Mouse (Mus musculus): ENCODE results near the gene Mtfp1. TPM values are rescaled to one million over a fixed set of nuclear protein-coding genes. Genes with fewer than 3 reads are reported as not detected.
"Not testable (repeated sequence)": the region's sequence is repeated elsewhere in the genome, so short reads cannot be mapped to it uniquely, and the experiment has no call there.

Mtfp1 gene
- polyA plus RNA-seq (2015; fragmentation: Nextera tagmentation; extraction: Ambion mirVana) = 4.1 and 5.3 TPM in 2 replicates

DNA sequence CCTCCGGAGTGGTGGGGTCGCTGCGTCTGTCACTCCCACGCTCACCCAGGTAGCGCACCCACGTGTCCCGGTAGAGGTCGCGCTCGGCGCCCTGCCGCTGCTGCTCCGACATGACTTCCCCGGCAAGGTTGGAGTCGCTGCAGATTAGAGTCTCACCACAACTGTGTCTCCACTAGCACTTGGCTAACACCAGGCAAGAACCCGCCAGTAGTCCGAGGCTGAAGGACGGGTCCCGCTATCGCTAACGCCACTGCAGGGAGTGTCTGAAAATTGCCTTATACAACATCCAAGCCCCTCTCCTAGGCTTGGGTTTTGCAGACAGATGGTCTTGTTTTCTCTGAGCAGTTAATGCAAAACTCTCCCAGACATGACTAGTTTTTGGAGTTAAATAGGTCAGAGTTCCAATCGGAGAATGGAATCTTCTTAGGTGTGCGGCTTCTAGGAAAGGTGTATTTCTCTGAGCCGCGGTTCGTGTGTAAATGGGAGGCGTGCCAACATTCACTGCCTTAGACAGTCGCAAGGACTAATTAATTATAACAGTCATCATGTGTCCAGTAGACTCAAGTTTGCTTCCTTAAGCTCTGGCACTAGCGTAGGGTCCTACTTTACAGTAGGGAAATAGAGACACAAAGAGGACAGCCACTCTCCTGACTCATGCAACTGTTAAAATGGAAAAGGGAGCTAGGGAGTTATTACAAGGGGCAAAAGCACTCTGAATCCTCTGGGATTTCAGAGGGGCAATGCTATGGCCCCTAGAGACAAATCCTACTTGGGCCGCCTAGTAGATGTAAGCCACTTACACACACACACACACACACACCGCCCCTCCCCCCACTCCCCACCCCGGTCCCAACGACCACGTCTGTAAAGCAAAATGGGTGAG lies at the start of gene Mtfp1:
Gene Mtfp1, minus strand, starts transcription at position 275 of the 883 bp plus-strand sequence.
- DNase-seq (ENCODE audit: low spot score) = peak; percentile 66

DNA sequence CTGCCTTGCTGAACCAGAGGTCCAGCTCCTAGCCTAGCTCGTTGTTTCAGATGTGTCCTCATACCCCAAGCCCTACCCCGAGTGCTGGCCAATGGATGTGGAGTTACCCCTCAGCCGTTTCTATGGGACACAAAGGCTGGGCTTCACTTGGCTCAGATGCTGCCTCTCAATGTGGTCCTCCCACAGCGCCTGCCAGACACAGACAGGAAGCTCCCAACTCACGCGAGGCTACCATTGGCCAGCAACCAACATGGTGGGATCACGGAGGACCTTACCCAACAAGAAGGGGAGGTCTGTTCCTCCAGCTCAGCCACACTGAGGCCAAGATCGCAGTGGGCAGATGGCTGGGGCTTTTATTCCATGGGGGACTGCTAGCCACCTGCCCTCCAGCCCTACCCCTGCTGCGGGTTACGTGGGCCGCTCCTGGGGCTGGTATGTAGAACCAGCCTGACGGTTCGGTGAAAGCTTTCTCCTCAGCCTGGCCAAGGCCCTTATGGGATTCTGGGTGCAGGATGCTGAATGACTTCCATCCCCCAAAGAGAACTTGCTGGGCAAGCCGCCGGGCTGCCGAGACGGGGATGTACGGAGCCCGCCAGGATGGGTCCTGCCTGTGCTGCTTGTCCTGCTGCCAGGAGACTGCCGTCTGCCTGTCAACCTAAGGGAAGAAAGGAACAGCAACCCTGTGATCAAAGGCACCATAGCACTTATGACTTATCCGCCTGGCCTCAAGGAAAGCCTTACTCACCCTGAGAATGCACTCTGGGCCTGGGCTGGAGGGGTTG lies 48.2 kb upstream of the Mtfp1 start:
- DNase-seq (ENCODE audit: low spot score) = no peak

DNA sequence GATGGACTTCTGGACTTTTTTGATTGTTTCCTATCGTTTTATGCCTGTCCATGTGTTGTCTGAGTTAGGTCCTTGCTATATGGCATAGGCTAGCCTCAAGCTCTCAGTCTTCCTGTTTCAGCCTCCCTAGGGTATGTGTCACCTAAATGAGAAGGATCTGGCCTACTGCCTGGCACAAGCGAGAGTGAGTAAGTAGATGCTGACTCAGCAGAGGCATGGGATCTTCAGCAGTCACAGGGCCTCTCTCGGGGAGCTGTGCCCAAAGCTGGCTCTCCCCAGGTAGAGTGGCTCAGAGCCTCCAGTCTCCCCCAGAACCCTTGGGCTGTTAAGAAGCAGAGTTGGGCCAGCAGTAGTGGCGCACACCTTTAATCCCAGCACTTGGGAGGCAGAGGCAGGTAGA lies 47.1 kb upstream of the Mtfp1 start:
- no peak for DNase-seq (ENCODE audit: low spot score)

DNA sequence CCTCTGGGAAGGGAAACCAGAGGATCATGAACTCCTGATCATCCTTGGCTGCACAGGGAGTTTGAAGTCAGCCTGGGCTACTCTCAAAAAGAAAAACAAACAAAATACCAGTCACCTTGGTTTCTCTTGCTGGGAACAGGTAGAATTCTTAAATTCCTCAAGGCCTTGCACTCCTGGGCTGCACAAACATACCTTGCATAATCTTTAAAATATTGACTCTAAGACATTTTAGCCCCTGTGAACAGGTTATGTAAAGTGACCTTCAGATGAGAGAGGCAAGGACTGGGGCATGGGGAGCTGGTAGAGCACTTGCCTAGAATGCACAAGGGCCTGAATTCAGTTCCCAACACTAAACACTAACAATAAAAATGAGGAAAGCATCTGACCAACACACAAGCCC lies 46.3 kb upstream of the Mtfp1 start:
- DNase-seq (ENCODE audit: low spot score) = no peak

DNA sequence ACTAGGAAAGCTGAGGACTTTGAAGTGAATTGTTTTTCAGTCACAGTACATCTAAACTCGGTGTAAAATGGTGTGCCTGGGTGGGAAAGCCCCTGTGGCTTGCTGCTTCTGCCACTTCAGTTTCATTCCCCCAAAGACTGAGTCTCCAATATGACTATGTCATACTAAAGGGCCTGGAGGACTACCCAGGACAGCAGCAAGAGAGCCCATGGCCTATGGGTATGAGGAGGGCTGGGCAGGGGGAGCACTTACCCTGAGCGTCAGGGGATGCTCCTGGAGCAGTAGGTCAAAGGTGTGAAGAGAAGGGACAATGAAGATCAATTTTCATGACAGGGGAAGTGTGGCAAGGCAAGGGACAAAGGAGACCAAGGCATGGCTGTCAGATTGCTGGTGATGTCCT lies 43.7 kb upstream of the Mtfp1 start:
- no peak for DNase-seq (ENCODE audit: low spot score)

DNA sequence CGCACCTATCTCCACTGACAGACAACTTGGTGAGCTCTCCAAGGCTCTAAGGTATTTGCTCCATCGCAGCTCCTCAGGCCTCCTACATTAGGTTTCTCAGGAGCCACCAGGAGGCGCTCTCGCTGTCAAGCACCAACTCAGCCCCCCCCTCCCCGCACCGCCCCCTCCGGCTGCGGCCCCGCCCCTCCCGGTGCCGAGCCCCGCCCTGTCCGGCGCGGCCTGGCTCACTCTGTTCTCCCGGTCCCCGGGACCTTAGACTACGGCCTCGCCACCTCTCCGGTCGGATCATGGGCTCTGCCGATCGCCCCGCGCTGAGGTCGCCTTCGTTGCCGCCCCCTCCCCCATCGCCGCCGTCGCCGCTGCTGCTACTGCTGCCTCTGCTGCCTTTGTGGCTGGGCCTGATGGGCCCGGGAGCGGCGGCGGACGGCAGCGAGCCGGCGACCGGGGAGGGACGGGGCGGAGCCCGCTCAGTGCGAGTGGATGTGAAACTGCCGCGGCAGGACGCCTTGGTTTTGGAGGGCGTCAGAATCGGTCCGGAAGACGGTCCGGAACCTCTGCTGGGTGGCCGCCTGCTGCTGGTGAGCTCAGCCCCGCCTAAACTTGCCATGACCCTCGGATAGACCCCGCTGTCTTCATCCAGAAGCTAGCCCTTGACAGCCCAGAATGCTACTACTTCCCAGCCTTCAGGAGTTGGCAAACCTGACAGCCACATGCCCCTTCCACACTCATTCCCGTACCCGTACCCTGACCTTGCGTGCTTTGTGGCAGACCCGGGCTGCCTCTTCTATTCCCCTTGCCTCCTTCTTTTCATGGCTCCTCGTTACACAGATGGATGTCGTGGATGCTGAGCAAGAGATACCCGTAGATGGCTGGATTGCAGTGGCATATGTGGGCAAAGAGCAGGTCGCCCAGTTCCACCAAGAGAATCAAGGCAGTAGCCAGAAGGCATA lies 40.0 kb upstream of the Mtfp1 start, which contains the start of gene Rnf215:
Gene Rnf215, plus strand, starts transcription at position 217 of the 950 bp plus-strand sequence.
- peak; percentile 87 for DNase-seq (ENCODE audit: low spot score)

DNA sequence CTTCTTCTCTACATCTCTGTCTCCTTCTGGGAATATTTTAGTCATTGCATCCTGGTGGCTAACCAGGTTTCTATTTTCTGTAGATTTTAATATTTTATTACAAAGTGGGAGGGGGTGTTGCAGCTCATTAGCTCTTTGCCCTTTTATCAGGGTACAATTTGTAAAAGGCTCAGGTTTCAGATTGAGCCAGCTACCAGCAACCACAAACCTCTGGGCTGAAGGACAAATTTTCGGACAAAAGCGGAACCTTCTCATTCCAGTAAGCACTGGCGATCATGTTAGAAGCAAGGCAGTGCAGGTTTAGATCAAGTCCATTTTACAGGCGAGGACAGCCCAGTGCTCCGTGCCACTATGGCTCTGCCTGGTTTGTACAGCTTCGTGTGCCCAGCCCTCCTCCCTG lies 39.2 kb upstream of the Mtfp1 start:
- no peak for DNase-seq (ENCODE audit: low spot score)

DNA sequence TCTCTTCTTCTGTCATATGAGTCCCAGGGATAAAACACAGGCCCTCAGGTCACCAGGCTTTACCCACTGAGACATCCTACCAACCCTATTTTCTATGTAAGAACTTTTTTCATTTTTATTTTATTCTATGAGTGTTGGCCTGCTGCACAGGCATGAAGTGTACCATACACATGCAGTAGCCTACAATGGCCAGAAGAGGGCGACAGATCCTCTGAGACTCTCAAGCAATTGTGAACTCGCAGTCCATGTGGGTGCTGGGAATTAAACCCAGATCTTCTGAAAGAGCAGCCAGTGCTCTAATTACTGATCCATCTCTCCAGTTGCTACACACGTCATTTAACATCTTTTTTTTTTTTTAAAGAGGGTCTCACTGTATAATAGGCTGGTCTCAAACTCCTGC lies 38.2 kb upstream of the Mtfp1 start:
- DNase-seq (ENCODE audit: low spot score) = peak; percentile 24

DNA sequence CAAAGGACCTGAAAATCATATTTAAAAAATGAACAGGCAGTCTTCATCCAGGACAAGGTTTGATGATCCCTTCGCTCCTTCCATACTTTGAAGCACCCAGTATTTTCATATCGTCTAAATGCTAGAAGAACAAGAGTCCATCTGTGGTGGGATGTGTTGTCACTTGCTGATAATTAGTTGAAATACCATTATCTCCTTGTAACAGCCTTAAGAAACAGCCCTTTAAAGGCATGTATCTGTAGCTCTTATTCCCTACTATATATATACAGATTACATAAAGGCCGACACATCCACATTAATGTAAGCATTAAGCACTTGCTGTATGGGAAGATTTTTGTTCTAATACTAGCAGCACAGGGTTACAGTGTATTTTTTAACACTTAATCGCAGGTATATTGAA lies 33.2 kb upstream of the Mtfp1 start:
- DNase-seq (ENCODE audit: low spot score) = not testable (repeated sequence)

DNA sequence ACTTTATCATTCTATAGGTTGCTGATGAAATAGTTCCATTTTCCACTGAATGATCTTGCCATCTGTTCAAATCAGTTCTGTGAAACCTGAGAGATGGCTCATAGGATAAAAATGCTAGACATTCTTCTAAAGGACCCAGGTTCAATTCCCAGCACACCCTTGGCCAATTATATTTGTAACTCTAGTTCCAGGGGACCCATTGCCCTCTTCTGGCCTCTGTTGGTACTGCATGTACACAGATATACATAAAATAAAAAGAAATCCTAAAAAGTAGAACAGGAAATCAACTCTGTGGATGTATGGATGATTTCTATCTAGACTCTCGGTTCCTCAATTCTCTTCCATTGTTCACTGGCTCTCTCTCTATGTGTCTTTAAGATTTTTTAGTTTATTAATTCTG lies 31.8 kb upstream of the Mtfp1 start:
- DNase-seq (ENCODE audit: low spot score) = peak; percentile 8

DNA sequence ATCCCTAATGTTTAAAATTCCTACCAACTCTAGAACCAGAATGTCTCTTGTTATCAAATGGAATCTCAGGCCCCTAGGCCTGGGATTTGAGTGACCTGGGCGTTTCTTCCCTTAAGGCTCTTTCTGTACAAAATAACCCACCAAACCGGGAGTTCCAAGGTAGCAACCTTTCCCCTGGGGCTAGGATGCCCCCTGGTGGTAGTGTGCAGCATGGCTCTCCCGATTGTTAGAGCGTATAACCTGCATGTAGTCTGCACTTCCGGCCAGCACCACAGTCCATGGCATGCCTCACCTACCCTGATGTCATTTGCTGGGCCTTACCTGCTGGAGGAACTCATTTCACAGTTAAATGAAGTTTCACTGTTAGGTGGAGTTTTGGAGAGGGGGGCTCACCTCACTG lies 28.7 kb upstream of the Mtfp1 start:
- peak; percentile 51 for DNase-seq (ENCODE audit: low spot score)

DNA sequence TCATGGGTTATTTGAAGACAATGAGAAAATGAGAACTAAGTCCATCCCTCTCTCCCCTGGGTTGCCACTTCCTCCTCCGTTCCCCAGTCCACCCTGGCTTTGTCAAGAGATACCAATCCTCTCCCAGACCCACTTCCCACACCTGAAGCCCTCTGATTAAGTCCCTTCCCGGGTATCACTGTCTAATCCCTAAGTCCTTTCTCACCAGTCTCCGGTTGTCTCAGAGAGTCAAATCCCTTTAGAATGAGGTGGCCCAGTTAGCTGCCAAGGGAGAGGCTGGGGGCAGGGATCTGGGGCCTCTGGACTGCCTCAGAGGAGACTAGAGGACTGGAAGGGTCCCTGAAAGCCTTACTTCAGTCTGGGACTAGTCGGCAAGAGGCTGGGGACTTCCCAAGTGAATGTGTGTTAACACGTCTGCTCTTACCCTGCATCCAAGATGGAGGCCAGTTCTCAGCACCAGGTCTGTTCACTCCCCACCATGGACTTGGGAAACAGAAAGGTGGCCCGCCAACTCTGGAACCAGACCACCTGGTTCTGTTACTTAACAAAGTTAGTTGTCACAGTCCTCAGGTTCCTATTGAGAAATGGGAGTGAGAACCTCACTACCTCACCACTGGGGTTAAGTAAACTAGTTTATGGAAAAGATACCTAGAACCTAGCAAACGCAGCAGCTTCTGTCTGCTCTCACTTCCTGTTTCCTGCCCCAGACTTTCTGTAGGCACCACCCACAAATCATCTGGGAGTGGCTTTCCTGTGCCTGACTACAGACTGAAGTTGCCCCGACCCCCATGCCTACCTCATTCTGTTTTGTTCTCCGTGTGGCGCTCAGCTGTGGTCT lies 27.7 kb upstream of the Mtfp1 start, which contains the start of gene Sec14l2:
Gene Sec14l2, minus strand, starts transcription at position 674 of the 838 bp plus-strand sequence.
- peak; percentile 70 for DNase-seq (ENCODE audit: low spot score)

DNA sequence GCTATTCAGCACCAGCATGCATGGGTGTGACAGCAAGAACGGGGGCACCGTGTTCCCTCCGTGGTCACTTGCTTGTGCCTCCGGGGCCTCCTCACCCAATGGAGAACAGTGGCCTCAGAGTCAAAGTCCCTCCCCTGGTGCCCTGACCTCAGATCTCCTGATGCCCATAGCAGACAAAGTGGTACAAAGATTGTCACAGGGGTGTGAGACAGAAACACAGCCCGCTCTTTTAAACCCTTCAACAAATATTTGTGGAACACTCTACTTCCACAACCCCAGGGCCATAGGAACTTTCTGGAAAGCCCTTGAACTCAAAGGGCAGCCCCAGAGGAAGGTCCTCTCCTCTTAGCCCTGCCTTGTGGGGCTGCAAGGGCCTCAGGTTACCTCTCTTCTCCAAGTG lies 27.0 kb upstream of the Mtfp1 start:
- DNase-seq (ENCODE audit: low spot score) = no peak

DNA sequence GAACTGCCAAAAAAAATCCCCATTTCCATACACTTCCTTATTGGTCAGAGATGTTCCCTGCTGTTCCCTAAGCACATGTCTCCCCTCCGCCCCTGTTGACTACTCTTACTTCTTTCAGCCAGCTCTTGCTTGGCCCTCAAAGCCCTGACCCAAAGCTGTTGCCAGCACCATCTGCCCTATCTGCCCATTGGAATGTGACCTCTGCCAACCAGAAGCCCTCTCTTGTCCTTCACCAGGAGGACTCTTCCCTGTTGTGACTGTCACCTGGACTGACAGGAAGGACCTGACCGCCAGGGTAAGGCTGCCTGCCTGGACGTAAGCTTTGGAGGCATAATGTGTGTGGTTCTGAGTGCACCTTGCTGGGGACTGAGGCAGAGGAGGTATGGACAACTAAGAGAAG lies 26.4 kb upstream of the Mtfp1 start:
- no peak for DNase-seq (ENCODE audit: low spot score)

DNA sequence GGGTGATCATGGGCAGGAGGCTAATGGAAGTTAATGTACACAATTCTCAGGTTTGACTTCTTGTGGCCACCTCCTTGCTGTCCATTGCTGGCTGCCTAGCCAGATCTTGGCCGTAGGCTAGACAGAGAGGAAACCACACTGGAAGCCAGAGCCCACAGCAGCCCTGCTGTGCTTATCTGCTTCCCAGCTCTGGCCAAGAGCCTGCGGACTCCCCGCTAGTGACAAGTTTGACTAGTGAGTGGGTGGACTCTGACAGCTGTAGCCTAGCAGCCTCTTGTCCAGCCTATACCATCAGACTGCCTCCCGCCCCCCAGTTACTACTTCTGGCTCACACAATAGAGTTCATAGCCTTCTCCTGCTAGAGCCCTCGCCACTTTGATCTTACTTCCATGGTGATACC lies 24.4 kb upstream of the Mtfp1 start:
- DNase-seq (ENCODE audit: low spot score) = no peak

DNA sequence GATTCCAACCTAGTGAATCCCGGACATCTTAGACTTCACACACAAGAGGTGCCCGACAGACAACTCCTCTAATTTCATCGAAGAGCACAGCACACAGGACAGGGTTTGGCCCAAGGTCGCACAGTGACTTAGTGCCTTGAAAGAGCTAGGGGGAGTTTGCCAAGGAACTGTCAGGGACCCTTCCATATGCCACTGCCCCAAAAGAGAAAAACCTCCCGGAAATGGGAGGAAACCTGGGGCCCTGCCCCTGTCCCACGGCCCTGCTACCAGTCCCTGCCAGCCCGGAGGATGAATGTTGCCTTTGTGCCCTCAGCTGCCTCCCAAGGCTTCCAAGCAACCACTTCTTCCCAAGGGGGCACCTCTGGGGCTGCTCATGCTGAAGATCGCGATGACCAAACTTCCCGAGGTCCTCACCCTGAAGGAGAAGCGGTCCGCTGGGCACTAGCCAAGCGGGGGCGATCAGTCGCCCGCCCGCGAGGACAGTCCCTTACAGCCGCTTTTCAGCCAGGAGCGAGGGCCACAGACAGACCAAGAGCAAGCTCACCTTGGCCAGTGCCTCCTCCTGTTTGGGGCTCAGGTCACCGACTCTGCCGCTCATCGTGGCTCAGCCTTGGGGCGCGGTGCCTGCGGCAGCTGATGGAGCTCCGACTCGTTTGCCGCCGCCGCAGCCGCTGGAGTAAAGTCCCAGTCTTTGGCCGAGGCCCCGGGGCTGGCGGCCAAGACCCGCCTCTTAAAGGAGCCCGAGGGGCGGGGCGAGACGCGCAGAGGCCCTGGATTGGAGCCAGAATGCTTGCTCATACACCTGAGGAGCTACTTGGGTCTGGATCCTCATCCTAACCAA lies 23.1 kb upstream of the Mtfp1 start:
- DNase-seq (ENCODE audit: low spot score) = peak; percentile 9

DNA sequence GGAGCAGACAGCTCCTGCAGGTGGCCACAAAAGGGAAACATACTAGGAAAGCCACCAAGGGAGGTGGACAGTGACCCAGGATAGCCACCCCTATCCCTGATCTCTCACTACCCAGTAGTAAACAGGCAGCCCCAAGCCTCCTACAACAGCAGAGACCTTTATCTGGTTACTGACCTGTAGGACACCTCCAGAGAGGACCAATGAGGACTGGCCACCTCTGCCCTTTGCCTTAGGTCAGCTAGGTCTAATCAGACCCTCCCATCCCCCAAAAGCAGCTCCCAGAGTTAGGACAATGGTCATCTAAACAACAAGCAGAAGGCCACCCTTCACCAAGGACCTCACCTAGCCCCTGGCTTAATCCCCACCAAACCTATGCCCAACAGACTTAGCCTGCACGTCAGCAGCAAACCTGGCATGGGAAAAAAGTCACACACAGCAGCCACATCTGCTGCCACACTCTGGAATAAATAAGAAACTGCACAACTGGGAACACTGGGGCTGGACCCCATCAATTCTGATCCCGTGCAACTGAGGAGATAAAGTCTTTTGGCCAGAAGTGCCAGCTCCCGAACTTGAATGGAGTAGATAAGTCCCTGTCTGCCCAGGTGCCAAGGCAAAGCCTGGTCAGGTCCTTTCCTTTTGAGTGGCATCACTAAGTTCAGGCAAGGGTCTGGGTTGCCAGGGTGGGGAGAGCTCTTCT lies 22.3 kb upstream of the Mtfp1 start:
- no peak for DNase-seq (ENCODE audit: low spot score)

DNA sequence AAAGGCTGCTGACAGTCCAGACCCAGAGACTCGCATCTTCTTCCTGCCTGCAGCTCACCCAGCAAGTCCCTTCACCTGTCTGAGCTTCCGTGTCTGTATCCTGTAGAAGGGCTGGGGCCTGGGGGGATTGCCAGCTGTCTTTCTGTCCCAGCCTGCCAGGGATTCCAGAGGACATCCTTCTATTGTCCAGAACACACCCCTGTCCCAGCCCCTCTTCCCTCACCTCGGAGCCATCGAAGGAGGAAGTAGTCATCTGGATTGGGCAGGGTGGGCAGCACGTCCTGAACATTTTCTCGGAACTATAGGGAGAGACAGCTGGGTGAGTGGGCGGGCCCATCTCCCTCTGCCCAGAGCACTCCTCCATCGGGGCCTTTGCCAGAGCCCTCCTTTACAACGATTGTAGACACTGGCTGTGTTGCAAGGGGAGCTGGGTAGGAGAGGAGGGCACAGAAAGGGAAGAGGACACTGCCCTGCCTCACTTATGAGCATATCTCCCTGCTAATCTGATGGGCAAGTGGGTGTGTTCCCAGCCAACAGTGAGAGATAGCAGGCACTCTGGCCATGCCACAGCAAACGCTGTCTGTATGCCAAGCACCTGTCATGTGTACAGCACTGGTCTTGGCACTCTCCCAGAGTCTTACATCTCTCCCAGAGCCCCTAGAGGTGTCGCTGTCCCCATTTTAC lies 21.4 kb upstream of the Mtfp1 start:
- no peak for DNase-seq (ENCODE audit: low spot score)

Measured in thymus, postnatal 0 days (tissue).